Mouse (Mus musculus) spleen, adult 2 months (tissue): ENCODE data around the gene Zfp804a.

Experiments used
- CTCF ChIP-seq: fragments of 200-500 bp; IDR thresholded peaks from 2 replicates; pipeline ENCODE4 v1.5.1; 2011; ENCODE audit warnings: mild to moderate bottlenecking, inconsistent platforms; ENCODE audit not compliant: insufficient read depth, insufficient read length, insufficient replicate concordance; ENCODE audit errors: extremely low read depth
- POLR2A ChIP-seq: fragments of 200-500 bp; IDR thresholded peaks from 2 replicates; pipeline ENCODE4 v1.6.1; 2011; ENCODE audit warnings: low read depth, low read length, inconsistent platforms

GRCm38 (mm10) chr2:82210605-82211004 lies 157.6 kb downstream of the Zfp804a start:
- TF ChIP-seq POLR2A = no peak
- no peak for TF ChIP-seq CTCF
